Mouse (Mus musculus) CD4-positive, CD25-positive, alpha-beta regulatory T cell, adult 4 months (primary cell): Measurements from ENCODE around the gene Vmn2r89. TPM values are rescaled to one million over a fixed set of nuclear protein-coding genes. Genes with fewer than 3 reads are reported as not detected.
"Not testable (repeated sequence)": the region's sequence is repeated elsewhere in the genome, so short reads cannot be mapped to it uniquely, and the experiment has no call there.

Experiments used
- ATAC-seq: one replicate; pipeline ENCODE4 v1.8.0; 2017
- polyA plus RNA-seq, 2 experiments: library from polyadenylated mRNA; unstranded; fragments of 100-300 nt; shearing (Covaris generic); gene quantifications; one replicate each; pipeline ENCODE4 v1.2.1; 2017

Vmn2r89 gene
- polyA plus RNA-seq: under 1 TPM in 1 of 2 experiments, not detected in 1; 0.05 TPM

DNA sequence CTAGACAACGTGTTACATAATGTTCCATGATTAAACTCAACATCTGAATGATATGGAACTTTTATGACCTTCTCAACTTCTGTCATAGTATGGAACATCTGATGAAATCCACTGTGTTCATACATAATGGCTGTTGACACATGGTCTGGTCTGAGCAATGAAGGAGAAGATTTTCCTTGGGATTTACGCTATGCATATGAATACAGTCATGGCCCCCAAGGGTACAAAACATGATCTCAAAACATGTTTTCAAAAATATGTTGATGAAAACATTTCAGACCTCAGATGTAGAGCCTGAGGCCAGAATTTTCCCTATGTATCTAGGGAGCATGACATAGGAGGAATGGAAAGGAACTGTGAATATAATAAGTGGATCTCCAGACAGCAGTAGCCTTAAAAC is at the start of gene Vmn2r89:
Gene Vmn2r89, plus strand, starts transcription at position 301 of the 400 bp plus-strand sequence.
- not testable (repeated sequence) for ATAC-seq

DNA sequence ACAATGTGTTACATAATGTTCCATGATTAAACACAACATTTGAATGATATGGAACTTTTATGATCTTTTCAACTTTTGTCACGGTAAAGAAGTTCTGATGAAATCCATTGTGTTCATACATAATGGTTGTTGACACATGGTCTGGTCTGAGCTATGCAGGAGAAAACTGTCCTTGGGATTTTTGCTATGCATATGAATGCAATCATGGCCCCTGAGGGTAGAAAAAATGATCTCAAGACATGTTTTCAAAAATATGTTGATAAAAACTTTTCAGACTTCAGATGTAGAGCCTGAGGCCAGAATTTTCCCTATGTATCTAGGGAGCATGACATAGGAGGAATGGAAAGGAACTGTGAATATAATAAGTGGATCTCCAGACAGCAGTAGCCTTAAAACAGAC is 41.1 kb upstream of the Vmn2r89 start, which contains the start of gene Vmn2r88:
Gene Vmn2r88, plus strand, starts transcription at position 301 of the 400 bp plus-strand sequence.
- no peak for ATAC-seq

DNA sequence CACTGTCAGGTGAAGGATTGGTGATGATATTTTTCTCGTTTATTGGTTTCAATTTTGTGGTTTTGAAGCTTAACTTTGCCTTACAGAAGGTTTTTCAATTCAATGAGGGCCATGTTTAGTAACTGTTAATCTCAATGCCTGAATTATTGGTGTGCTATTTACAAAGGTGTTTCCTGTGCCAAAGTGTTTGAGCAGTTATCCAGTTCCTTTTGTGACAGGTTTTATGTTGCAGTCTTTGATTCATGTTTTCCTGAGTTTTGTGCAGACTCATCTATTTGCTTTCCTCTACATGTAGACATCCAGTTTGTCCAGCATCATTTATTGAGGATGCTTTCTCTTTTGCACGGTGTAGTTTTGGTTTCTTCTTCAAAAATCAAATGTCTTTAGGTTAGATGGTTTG is 27.8 kb upstream of the Vmn2r89 start:
- no peak for ATAC-seq

DNA sequence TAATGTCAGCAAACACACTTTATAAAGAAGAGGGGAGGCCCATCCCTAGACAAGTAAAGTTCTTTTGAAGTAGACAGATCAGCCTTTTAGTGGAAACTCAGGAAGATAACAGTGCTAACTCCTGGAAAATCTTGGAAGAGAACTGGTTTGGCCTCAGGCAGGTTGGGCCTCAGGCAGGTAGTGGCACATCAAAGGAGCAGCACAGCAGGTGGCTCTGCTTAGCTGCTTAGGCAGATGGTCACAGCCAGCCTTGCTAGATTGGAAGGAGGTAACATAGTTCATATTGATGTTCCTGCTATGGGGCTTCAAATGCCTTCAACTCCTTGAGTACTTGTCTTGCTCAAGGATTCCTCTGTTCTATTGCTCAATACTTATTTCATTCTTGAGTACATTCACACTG is 21.5 kb upstream of the Vmn2r89 start:
- not testable (repeated sequence) for ATAC-seq

DNA sequence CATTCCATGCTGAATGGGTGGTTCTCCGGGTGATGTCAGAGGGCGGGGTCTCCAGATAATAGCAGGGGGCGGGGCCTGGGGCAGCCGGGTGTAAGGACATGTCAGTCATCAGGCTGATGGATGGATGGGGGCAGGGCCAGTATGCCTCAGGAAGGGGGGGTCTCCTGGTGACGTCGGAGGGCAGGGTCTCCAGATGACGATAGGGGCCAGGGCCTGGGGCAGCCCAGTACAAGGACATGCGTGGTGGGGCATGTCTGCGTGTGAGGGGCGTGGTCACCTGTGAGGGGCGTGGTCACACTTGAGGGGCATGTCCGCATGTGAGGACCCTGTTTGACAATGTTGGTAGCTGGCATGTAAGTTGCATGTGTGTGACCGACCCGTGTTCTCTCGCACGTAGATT is 17.1 kb upstream of the Vmn2r89 start:
- no peak for ATAC-seq

DNA sequence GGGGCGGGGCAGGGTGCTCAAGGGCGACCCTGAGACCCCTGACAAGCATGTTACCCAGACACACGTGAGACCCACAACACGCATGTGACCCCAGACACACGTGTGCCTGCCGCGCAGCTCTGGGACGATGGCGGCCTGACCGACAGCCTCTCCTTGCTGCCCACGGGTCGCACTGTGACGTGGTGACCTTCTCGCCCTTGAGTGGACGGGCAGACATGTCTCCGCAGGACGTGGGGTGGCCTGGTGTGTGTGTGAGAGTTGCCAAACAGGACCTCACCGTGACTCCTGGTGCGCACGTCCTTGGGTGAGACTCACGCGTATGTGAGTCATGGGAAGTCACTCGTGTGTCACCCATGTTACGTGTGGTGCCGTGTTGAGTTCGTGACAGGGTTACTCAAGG is 16.6 kb upstream of the Vmn2r89 start:
- no peak for ATAC-seq

DNA sequence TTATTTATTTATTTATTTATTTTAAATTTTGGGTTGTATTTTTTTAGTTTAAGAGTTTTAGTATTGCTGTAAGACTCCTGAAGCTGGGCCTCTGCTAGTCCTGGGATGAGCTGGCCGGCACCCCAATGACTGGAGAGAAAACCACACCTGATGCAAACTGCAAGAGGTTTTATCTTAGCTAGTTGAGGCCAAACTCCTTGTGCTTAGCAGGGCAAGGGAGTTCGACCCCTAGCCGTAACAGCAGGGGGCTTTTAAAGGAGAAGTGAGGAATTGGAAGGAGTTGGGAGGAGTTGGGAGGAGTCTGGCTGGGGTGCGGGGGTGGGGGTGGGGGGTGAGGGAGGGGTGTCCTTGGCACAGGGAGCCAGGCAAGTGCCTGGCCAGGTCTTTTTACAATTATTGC is 12.7 kb upstream of the Vmn2r89 start:
- ATAC-seq: no peak

DNA sequence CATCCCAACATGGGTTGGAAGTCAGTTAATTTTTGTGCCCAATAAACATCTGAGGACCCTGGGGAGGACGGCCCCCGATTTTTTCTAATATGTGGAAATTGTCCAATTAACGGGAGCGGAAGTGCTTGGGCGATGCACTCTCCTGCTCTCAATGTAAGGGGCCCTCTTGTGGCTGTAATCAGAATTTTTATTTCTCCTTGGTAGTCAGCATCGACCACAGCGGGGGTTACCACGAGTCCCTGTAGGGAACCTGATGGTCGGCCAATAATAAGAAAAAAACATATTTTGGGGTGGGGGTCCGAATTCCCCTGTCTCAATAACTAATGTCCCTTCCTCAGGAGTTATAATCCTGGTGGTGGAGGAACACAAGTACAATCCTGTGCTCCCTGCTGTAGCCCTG is 28.6 kb downstream of the Vmn2r89 start:
- ATAC-seq: not testable (repeated sequence)

DNA sequence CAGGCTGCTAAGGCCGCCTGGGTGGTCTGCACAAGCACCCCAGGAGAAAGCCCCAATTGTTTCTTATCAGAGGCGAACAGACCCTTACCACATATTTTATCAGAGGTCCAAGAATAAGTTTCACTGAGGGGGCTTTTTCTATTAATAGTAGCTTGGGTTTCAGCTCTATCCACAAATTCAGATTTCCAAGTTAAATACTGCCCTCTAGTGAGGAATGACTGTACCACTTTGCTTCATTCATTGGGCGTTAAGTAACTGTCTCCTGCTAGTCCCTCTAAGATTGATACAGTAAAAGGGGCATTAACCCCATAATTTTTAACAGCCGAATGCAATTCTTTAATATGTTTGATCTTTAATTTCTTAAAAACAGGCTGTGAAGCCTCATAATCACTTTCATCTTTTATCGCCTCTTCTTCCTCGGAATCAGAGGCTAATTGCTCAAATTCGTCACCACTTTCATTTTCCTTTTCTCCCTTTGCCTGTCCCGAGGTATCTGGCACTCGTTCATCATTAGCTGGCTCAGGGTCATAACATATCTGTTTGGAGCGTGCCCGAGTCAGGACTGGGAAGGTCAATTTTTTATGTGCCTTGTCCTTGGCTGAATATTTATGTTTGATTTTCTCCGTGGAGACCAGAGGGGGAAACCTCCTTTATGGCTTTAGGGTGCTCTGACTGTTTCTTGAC is 29.8 kb downstream of the Vmn2r89 start:
- ATAC-seq: not testable (repeated sequence)

DNA sequence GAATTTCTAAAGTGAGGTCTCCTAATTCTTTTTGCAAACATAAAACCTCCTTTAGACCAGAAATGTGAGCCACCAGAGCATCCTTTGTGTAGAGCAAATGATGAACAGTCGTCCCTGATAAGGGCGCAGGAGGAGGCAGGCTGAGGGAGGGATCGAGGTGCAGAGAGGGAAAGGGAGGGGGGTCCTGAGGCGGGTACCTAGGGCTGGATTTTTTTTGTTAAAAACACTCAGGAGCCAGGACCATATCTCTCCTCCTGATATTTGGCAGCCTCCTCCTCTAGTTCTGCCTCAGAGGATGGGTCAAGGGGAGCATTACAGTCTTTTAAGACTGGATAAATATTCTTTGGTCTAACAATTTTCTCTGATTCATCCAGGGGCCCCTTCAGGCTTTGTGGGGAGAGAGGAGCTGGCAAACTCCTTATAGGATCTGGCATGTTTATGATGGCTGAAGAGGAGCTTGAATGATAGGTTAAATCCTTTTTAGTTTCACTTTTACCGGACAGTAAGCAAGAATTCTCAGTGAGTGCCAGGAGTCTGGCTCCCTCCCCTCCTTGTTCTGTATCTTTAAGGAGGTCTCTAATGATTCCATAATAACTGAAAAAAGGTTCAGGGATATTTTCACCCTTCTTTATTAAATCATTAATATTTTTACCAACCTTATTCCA is 30.5 kb downstream of the Vmn2r89 start:
- ATAC-seq: no peak

DNA sequence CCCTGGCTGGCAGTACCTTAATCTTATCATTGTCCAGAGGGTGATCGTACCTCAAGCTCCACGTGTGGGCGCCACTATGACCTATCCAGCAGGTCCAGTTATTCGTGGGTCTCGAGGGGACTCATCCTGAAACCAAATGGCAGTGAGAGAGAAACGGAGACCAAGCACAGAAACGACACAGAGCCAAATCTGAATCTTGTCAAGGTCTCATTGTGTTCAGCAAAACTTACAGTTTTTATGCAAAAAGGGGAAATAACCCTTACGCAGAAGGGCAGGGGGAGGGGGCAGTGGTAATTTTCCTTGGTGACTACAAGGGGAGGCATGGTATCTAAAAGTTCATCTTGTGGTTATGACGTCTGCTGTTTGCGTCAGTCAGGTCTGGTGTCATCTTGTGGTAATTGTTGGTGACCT is 31.3 kb downstream of the Vmn2r89 start:
- not testable (repeated sequence) for ATAC-seq

DNA sequence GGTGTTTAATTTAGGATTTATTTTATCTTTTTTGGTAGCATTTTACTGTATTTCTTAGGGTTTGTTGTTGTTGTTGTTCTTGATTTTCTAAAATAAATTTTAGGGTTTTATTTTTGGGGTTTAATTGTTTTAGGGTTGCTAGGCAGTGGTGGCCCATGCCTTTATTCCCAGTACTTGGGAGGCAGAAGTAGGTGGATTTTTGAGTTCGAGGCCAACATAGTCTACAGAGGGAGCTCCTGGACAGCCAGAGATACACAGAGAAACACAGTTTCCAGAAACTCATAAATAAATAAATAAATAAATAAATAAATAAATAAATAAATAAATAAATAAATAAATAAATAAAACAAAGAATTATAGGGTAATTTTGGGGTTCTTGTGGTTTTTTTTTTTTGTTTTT is 32.0 kb downstream of the Vmn2r89 start:
- no peak for ATAC-seq

DNA sequence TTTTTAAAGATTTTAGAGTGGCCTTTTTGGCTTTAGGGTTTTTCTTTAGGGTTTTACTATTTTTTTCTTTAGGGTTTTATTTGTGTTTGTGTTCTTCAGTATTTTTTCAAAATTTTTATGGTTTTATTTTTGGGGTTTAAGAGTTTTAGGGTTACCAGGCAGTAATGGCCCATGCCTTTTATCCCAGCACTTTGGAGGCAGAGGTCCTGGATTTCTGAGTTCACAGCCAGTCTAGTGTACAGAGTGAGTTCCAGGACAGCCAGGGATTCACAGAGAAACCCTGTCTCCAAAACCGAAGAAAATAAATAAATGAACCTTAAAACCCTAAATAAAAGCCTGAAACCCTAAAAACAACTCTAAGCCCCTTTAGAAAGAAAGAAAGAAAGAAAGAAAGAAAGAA is 34.5 kb downstream of the Vmn2r89 start:
- ATAC-seq: no peak

DNA sequence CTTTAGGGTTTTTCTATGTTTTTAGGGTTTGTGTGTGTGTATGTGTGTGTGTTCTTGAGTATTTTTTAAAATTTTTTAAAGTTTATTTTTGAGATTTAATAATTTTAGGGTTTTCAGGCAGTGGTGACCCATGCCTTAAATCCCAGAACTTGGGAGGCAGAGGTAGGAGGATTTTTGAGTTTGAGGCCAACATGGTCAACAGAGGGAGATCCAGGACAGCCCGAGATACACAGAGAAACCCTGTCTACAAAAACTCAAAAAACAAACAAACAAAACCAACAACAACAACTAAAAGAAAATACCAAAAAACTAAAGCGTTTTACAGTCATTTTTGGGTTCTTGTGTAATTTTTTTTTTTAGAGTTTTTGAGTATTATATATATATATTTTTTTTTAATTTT is 44.1 kb downstream of the Vmn2r89 start:
- ATAC-seq: no peak

DNA sequence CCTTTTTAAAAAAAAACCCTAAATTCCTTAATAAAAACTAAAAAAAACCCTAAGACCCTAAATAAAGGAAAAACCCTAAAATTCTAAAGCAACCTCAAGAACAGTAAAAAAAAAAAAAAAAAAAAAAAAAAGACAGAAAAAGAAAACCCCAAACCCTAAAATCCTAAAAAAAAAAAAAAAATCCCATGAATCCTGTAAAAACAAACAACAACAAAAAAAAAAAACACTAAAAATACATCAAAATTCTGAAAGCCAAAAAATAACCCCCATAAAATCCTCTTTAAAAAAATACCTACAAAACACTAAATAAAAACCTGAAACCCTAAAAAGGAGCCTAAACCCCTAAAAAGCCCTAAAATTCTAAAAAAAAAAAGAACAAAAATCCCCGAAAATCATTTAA is 45.3 kb downstream of the Vmn2r89 start:
- no peak for ATAC-seq

DNA sequence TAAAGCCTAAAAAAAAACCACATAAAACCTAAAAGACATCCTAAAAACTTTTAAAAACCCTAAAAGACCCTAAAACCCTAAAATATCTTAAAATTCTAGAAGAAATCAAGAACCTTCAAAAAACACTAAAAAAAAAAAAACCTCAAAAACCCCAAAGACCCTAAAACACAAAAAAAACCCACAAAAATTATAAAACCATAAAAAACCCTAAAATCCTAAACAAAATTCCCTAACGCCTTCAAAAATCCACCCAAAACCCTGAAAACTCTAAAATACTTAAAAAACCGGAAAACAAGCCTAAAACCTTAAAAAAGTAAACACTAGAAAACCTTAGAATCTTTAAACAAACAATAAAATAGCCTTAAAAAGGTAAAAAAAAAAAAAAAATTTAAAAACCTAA is 46.3 kb downstream of the Vmn2r89 start:
- no peak for ATAC-seq

DNA sequence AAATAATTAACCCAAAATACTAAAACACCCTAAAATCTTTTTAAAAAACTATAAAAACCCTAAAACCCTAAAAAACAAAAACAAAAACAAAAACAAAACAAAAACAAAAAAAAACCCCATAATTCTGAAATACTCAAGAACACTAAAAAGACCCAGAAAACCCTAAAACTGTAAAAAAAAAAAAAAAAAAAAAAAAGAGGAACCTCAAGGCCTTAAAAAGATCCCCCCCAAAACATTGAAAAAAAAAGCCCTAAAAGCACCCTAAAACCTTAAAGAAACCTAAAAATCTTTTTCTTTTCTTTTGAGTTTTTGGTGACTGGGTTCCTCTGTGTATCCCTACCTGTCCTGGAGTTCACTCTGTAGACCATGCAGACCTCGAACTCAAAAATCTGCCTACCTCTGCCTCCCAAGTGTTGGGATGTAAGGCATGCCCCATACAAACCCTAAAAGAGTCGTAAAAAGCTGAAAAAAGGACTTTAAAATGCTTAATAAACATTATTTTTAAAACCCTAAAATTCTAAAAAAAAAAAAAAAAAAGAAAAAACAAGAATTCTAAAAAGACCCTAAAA is 48.1 kb downstream of the Vmn2r89 start:
- no peak for ATAC-seq

DNA sequence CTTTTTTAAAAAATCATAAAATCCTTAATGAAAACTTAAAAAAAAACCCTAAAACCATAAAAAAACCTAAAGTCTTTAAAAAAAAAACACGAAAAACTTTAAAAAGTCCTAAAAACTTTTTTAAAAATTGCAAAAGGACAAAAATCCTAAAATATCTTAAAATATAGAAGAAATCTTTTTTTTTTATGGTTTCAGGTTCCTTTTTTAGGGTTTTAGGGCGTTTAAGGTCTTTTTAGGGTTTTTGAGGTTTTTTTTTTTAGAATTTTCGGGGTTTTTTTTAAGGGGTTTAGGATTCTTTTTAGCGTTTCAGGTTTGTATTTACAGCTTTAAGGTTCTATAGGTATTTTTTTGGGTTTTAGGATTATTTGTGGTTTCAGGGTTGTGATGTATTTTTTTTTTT is 48.8 kb downstream of the Vmn2r89 start:
- no peak for ATAC-seq

DNA sequence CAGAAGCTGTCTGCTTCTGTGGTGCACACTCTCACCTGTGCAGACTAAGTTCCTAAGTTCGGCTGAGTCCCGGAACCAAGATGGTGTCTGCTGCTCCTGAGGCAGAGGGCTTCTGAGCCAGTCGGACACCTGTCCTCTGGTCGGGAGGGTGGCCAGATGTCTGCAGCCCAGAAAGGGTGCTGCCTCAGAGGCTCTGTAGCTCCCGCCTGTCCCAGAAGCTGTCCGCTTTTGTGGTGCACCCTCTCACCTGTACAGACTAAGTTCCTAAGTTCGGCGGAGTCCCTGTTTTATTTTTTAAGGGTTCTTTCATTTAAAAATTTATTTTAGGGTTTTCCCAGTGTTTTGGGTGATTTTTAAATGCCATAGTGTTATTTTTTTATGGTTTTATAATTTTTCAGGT is 55.8 kb downstream of the Vmn2r89 start:
- ATAC-seq: no peak

Other genes with a start within 250 kb of the Vmn2r89 start
- gene Ear14, start 248.5 kb upstream of the Vmn2r89 start, polyA plus RNA-seq: not detected
- not detected for gene Rnase2a, start 195.7 kb upstream of the Vmn2r89 start, polyA plus RNA-seq
- gene Gm7247, start 90.1 kb upstream of the Vmn2r89 start, polyA plus RNA-seq: not detected
- not detected for gene Vmn2r88, start 41.0 kb upstream of the Vmn2r89 start, polyA plus RNA-seq
- not detected for gene Gm5622, start 100.9 kb downstream of the Vmn2r89 start, polyA plus RNA-seq
- gene Gm17175, start 122.2 kb downstream of the Vmn2r89 start, polyA plus RNA-seq: not detected
- gene Gm17174, start 140.3 kb downstream of the Vmn2r89 start, polyA plus RNA-seq: not detected
- not detected for gene Gm17078, start 159.5 kb downstream of the Vmn2r89 start, polyA plus RNA-seq
- not detected for gene Gm4181, start 183.8 kb downstream of the Vmn2r89 start, polyA plus RNA-seq
- not detected for gene Gm17079, start 243.6 kb downstream of the Vmn2r89 start, polyA plus RNA-seq